Mouse (Mus musculus): ENCODE measurements around the gene Exoc8. TPM values are rescaled to one million over a fixed set of nuclear protein-coding genes. Genes with fewer than 3 reads are reported as not detected.

Exoc8 gene
- polyA plus RNA-seq, 1 experiment from 2014 or later, result 8.9 TPM

DNA sequence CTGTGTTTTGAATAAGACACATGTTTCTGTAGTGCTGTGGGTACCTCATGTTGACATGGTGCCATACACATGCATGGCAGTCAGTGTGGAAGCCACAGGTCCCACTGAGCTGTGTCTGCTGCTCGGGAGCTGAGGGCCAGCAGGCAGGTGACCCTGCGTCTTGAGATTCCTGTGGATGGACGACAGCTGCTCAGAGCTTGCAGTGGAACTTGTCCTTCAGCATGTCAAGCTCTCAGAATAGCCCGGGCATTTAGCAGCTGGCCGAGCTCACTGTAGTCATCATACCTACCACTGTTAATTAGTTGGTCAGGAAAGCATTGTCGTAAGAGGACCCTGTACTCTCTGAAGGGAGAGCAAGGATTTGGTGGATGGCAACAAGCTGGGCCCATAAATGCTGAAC is 27.8 kb downstream of the Exoc8 start:
- 70% methylated on average over 6 of the region's 6 CpGs for WGBS
- H3K4me2 ChIP-seq, result no peak overlapping the region
- H3K36me3 ChIP-seq, result peaks cover 27% of the 10 kb centered on the region
- ATAC-seq (ENCODE audit: insufficient read depth, low FRiP score, low read depth), result no peak
- H3K27me3 ChIP-seq (replicated peaks), result no peaks in the 10 kb centered on the region
- H3K4me1 ChIP-seq, result no peaks in the 10 kb centered on the region
- no peak overlapping the region for H3K9ac ChIP-seq
- no peak overlapping the region for H3K27ac ChIP-seq
- no peaks in the 10 kb centered on the region for H3K9me3 ChIP-seq
- no peak overlapping the region for H3K4me3 ChIP-seq (replicated peaks)

DNA sequence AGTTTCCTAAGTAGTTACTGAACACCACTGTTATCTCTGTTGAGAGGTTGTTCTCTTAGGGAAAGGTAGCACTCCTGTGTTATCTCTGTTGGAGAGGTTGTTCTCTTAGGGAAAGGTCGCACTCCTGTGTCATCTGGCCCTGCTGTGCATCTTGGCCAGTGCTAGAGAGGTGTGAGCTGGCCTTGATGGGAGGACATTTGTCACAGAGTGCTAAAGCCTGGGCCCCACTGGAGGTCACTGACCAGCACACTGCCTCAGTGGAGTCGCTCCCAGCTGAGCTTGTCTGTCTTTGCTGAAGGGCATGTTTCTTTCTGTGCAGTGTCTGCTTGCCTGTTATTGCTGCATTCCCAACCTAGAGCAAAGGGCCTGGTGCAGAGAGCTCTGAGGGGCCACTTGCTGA is 30.4 kb downstream of the Exoc8 start:
- Histone ChIP-seq H3K4me3 (replicated peaks) (no peak overlapping the region), H3K9ac (no peak overlapping the region), H3K36me3 (peaks cover 7% of the 10 kb centered on the region), H3K9me3 (no peaks in the 10 kb centered on the region), H3K27ac (no peak overlapping the region), H3K4me1 (peaks cover 4% of the 10 kb centered on the region), H3K27me3 (replicated peaks) (no peaks in the 10 kb centered on the region), H3K4me2 (no peak overlapping the region)
- no peak for ATAC-seq (ENCODE audit: insufficient read depth, low FRiP score, low read depth)
- WGBS, result 42% methylated on average over 2 of the region's 2 CpGs

- no peaks in the 10 kb centered on the region for H3K9me3 ChIP-seq
- 64% methylated on average over 3 of the region's 3 CpGs for WGBS
- no peaks in the 10 kb centered on the region for H3K27me3 ChIP-seq (replicated peaks)
- H3K9ac ChIP-seq, result no peak overlapping the region
- H3K27ac ChIP-seq, result no peak overlapping the region
- no peak for ATAC-seq (ENCODE audit: insufficient read depth, low FRiP score, low read depth)
- H3K4me3 ChIP-seq (replicated peaks), result no peak overlapping the region
- 0 out of 2 replicates have a peak, but pooled peaks cover 4% of the 10 kb centered on the region for H3K36me3 ChIP-seq
- H3K4me2 ChIP-seq, result no peak overlapping the region
- H3K4me1 ChIP-seq, result peaks cover 4% of the 10 kb centered on the region
These were observed 30.8 kb downstream of the Exoc8 start for GRCm38 (mm10) chr8:124866669-124867068.

DNA sequence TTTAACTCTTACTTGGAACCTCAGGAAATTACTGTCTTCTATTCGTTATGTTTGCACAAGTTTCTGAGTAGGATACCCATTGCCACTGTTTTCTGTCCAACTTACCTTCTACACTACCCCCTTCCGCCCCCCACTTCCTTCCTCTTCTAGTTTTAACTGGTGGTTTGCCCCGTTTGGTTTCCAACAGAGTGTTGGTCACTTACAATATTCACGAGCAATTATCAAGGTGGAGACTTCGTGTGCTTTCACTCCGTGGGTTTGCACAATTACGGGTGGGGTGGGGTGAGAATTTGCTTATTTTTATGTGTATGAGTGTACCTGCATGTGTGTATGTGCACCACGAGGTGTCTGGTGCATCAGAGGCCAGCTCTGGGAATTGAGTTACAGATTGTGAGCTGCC is 33.8 kb downstream of the Exoc8 start:
- Histone ChIP-seq H3K9ac (peak overlapping the region; percentile 89; the same call in 1 of the 2 replicates), H3K4me1 (peaks cover 4% of the 10 kb centered on the region), H3K4me2 (peak overlapping the region; percentile 65), H3K36me3 (peaks cover 11% of the 10 kb centered on the region; the same call in 1 of the 2 replicates), H3K9me3 (no peaks in the 10 kb centered on the region), H3K4me3 (replicated peaks) (peak overlapping the region; percentile 76), H3K27ac (no peak overlapping the region), H3K27me3 (replicated peaks) (no peaks in the 10 kb centered on the region)
- ATAC-seq (ENCODE audit: insufficient read depth, low FRiP score, low read depth), result no peak
- 9% methylated on average over 8 of the region's 8 CpGs for WGBS

GRCm38 (mm10) chr8:124863163-124863677 is 34.3 kb downstream of the Exoc8 start:
- peak overlapping the region; percentile 76 for H3K4me3 ChIP-seq (replicated peaks)
- H3K9ac ChIP-seq, result peak overlapping the region; percentile 89
- under 1% methylated on average over 33 of the region's 33 CpGs for WGBS
- peak overlapping the region; percentile 65 for H3K4me2 ChIP-seq
- peaks cover 4% of the 10 kb centered on the region for H3K4me1 ChIP-seq
- H3K9me3 ChIP-seq, result no peaks in the 10 kb centered on the region
- H3K36me3 ChIP-seq, result peaks cover 14% of the 10 kb centered on the region
- peak overlapping the region; percentile 91 for H3K27ac ChIP-seq
- no peaks in the 10 kb centered on the region for H3K27me3 ChIP-seq (replicated peaks)
- no peak for ATAC-seq (ENCODE audit: insufficient read depth, low FRiP score, low read depth)

DNA sequence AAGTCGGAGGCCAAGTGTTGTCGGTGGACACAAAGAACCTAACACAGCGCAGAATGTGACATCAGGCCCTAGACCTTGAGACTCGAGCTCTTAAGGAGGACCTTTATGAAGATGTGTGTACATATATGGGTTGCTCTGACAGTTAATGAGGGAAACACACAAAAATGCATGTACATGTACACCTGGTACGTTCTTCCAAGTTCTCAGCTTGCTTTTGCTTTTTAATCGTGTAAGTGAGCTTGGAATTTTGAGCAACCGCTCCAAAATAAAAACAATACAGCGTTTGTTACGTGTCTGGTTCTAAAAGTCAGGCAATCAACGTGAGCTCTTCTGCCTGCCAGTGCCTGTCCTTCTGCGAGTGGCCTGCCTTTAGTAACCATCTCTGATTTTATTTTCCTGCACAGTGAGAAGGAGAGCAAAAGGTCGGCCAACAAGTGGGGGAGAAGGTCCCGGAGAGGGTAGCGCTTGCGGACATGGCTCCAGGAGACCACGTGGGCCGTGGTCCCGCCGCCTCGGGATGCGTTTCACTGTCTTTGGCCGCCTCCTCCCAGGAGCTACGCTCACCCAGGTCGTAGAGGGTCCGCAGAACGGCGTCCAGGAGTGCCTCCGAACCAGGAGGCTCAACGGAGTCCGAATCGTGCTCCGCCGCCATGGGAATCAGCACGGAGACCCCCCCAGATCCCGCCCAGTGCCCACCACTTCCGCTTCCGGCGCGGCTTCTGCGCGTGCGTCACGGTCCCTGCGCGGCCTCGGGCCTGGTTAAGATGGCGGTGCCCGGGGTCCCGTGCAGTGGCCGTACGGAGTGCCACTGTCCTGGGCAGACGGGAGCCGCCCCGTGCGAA is 35.0 kb downstream of the Exoc8 start, which contains the start of the genes Gnpat and 2810004N23Rik:
Gene Gnpat (plus strand): TSS at position 713 of the 842 bp plus-strand sequence.
Gene 2810004N23Rik (minus strand): TSS at position 800 of the 842 bp plus-strand sequence.
- Histone ChIP-seq H3K4me1 (peaks cover 4% of the 10 kb centered on the region), H3K36me3 (peaks cover 20% of the 10 kb centered on the region), H3K9ac (peak within 1 kb of the TSS; percentile 89), H3K9me3 (no peaks in the 10 kb centered on the region), H3K4me2 (peak within 1 kb of the TSS; percentile 65), H3K27me3 (replicated peaks) (no peaks in the 10 kb centered on the region), H3K27ac (peak within 1 kb of the TSS; percentile 91), H3K4me3 (replicated peaks) (peak within 1 kb of the TSS; percentile 76)
- peak; percentile 96 for ATAC-seq (ENCODE audit: insufficient read depth, low FRiP score, low read depth)
- WGBS, result 1% methylated on average over 55 of the region's 55 CpGs

GRCm38 (mm10) chr8:124860188-124860587 is 37.3 kb downstream of the Exoc8 start:
- Histone ChIP-seq H3K4me3 (replicated peaks) (no peak overlapping the region), H3K9ac (no peak overlapping the region), H3K4me1 (peaks cover 4% of the 10 kb centered on the region), H3K36me3 (peaks cover 42% of the 10 kb centered on the region), H3K27me3 (replicated peaks) (no peaks in the 10 kb centered on the region), H3K9me3 (no peaks in the 10 kb centered on the region), H3K4me2 (no peak overlapping the region), H3K27ac (no peak overlapping the region)
- no peak for ATAC-seq (ENCODE audit: insufficient read depth, low FRiP score, low read depth)
- 92% methylated on average over 3 of the region's 3 CpGs for WGBS

DNA sequence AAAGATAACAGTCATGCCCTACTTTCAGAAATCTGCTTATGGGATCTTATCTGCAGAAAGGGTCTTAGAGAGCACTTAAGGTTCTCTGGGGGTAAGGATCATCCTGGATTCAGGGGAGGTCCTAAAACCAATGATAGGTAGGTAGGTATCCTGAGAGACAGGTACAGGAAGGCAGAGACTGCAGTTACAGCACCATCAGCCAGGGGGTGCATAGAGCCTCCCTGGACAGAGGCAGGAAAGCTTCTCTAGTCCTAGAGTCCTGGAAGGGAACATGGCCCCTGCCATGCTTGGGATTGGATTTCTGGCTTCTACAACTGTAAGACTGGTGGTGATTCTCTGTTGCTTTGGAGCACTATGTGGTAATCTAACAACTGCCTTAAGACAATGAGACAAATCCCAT is 38.0 kb downstream of the Exoc8 start:
- peaks cover 4% of the 10 kb centered on the region for H3K4me1 ChIP-seq
- H3K9me3 ChIP-seq, result no peaks in the 10 kb centered on the region
- H3K36me3 ChIP-seq, result peaks cover 49% of the 10 kb centered on the region
- no peak overlapping the region for H3K4me2 ChIP-seq
- H3K4me3 ChIP-seq (replicated peaks), result no peak overlapping the region
- H3K27ac ChIP-seq, result no peak overlapping the region
- no peak overlapping the region for H3K9ac ChIP-seq
- H3K27me3 ChIP-seq (replicated peaks), result no peaks in the 10 kb centered on the region
- ATAC-seq (ENCODE audit: insufficient read depth, low FRiP score, low read depth), result no peak

DNA sequence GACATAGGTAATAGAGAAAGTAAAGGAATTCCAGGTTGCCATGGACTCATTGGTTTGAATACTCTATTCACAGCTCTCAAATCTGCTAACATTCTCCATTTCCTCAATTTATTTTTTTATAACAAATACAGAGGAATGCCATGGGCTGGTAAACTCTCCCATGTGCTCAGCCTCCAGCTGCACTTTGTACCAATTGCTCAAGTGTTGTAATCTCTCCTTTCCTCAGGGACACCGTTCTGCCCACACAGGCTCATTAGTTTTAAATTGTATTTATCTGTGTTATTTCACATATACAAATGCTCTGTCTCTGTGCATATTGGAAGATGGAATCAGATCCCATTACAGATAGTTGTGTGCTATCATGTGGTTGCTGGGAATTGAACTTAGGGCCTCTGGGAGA is 44.0 kb downstream of the Exoc8 start:
- Histone ChIP-seq H3K27ac (no peak overlapping the region), H3K9ac (no peak overlapping the region), H3K4me2 (no peak overlapping the region), H3K9me3 (no peaks in the 10 kb centered on the region), H3K36me3 (peaks cover 55% of the 10 kb centered on the region), H3K4me1 (no peaks in the 10 kb centered on the region), H3K4me3 (replicated peaks) (no peak overlapping the region), H3K27me3 (replicated peaks) (no peaks in the 10 kb centered on the region)
- ATAC-seq (ENCODE audit: insufficient read depth, low FRiP score, low read depth), result no peak
- WGBS, result 91% methylated on average over 1 of the region's 1 CpGs

DNA sequence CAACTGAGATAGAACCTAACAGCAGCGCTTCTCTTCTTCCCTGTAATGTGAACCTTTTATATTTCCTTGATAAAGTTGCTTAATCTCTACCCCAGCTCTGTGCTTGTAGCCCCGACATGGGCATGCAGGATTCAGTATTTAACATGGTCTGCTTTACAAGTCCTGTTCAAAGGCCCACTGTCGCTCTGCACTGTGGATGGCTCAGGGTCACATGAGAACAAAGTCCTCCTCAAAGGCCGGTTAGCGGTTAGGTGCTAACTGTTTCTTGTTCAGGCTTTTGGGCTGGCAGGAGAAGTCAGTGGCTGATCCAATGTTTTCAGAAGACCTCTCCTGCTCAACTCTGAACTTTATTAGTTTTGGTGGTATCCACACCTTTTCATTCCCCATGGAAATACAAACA is 51.9 kb downstream of the Exoc8 start:
- ATAC-seq (ENCODE audit: insufficient read depth, low FRiP score, low read depth), result no peak
- Histone ChIP-seq H3K27ac (no peak overlapping the region), H3K4me3 (replicated peaks) (no peak overlapping the region), H3K9me3 (no peaks in the 10 kb centered on the region), H3K27me3 (replicated peaks) (no peaks in the 10 kb centered on the region), H3K4me2 (no peak overlapping the region), H3K4me1 (no peaks in the 10 kb centered on the region), H3K36me3 (peaks cover 7% of the 10 kb centered on the region), H3K9ac (no peak overlapping the region)
- WGBS, result 85% methylated on average over 5 of the region's 5 CpGs

DNA sequence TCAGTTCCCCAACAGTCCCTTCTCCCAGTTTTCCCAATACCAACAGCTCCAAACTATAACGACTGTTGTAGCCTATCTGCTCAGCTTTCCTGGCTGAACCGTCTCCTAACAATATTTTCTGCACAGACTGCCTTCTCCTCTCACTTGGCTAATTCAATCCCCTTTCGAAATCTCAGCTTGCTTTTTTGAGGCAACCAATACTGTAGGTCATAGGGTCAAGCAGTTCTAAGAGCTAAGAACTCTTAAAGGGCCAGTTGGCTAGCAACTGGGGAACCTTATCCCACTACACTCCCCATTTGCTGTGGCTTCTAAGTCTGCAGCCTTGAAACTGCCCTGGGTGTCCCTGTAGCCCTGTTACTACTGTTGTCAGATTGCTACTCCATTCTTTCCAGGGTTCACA is 52.4 kb downstream of the Exoc8 start:
- H3K4me2 ChIP-seq, result no peak overlapping the region
- no peak overlapping the region for H3K4me3 ChIP-seq (replicated peaks)
- H3K27me3 ChIP-seq (replicated peaks), result no peaks in the 10 kb centered on the region
- H3K9me3 ChIP-seq, result no peaks in the 10 kb centered on the region
- ATAC-seq (ENCODE audit: insufficient read depth, low FRiP score, low read depth), result no peak
- no peaks in the 10 kb centered on the region for H3K4me1 ChIP-seq
- H3K36me3 ChIP-seq, result peaks cover 9% of the 10 kb centered on the region
- 66% methylated on average over 3 of the region's 3 CpGs for WGBS
- no peak overlapping the region for H3K9ac ChIP-seq
- no peak overlapping the region for H3K27ac ChIP-seq

All from stomach, embryonic 15.5 days (tissue).